Mouse (Mus musculus): Measurements from ENCODE around the gene Kansl1. TPM values are rescaled to one million over a fixed set of nuclear protein-coding genes. Genes with fewer than 3 reads are reported as not detected.
A peak's percentile ranks its signal among the peaks of the same experiment; 100 is the strongest.

Gene Kansl1
- polyA plus RNA-seq, 1 experiment from 2014 or later, result 52.2 TPM

- CTCF ChIA-PET, result no interaction called here
- POLR2A ChIA-PET, result no interaction called here
- TF ChIP-seq CTCF (IDR thresholded peaks at IDR 0.05), result no peak
These were observed 92.4 kb downstream of the Kansl1 start for GRCm38 (mm10) chr11:104376291-104376690.

GRCm38 (mm10) chr11:104367486-104368190 is 101.0 kb downstream of the Kansl1 start:
- ATAC-seq (no peak), DNase-seq (ENCODE audit: low read depth, low spot score) (no peak)
- POLR2A ChIA-PET, result interaction anchor here (0.6 to 1.2 kb wide), 3 partner anchors 10 to 271 kb away, joined by 3 to 4 read pairs (median 4); no protein-coding TSS in a partner anchor
- CTCF ChIA-PET, result interaction anchor here (1.2 to 2.5 kb wide), 2 partner anchors 10 to 22 kb away, joined by 3 to 8 read pairs; no protein-coding TSS in a partner anchor
- in situ Hi-C loops (cut with MboI; ENCODE audit: low pct_unique_long_range_greater_than_20kb), result no loop called here
- no peaks in the 10 kb centered on the region for H3K27me3 ChIP-seq
- no peak for TF ChIP-seq CTCF (IDR thresholded peaks at IDR 0.05)

More at GRCm38 (mm10) chr11:104376291-104376690, 92.4 kb downstream of the Kansl1 start:
- H3K27me3 ChIP-seq, result no peaks in the 10 kb centered on the region
- ATAC-seq (no peak), DNase-seq (ENCODE audit: low read depth, low spot score) (no peak)
- in situ Hi-C loops (cut with MboI; ENCODE audit: low pct_unique_long_range_greater_than_20kb), result no loop called here

- ChIA-PET CTCF (interaction anchor here (1.2 to 2.0 kb wide), 4 partner anchors 10 to 35 kb away, joined by 3 to 5 read pairs (median 4); no protein-coding TSS in a partner anchor), POLR2A (interaction anchor here (0.7 kb wide), 1 partner anchor 87 kb away, joined by 5 read pairs; no protein-coding TSS in a partner anchor)
- TF ChIP-seq CTCF (IDR thresholded peaks at IDR 0.05), result no peak
- no peak for DNase-seq (ENCODE audit: low read depth, low spot score)
- H3K27me3 ChIP-seq, result no peaks in the 10 kb centered on the region
- peak; percentile 26 for ATAC-seq
- in situ Hi-C loops (cut with MboI; ENCODE audit: low pct_unique_long_range_greater_than_20kb), result no loop called here
These were observed 104.6 kb downstream of the Kansl1 start for GRCm38 (mm10) chr11:104363823-104364600.

- DNase-seq (ENCODE audit: low read depth, low spot score), result no peak
- CTCF ChIA-PET, result interaction anchor here (2.0 kb wide), 1 partner anchor 15 kb away, joined by 4 read pairs; no protein-coding TSS in a partner anchor
- POLR2A ChIA-PET, result no interaction called here
- no peak for ATAC-seq
- no peaks in the 10 kb centered on the region for H3K27me3 ChIP-seq
- in situ Hi-C loops (cut with MboI; ENCODE audit: low pct_unique_long_range_greater_than_20kb), result no loop called here
- TF ChIP-seq CTCF (IDR thresholded peaks at IDR 0.05), result no peak
These were observed 106.0 kb downstream of the Kansl1 start for GRCm38 (mm10) chr11:104362704-104363103.

- peak; percentile 55 for DNase-seq (ENCODE audit: low read depth, low spot score)
- H3K27me3 ChIP-seq, result no peaks in the 10 kb centered on the region
- in situ Hi-C loops (cut with MboI; ENCODE audit: low pct_unique_long_range_greater_than_20kb), result no loop called here
- CTCF ChIA-PET, result interaction anchor here (0.9 to 1.2 kb wide), 2 partner anchors 17 to 35 kb away, joined by 3 to 4 read pairs; no protein-coding TSS in a partner anchor
- no peak for TF ChIP-seq CTCF (IDR thresholded peaks at IDR 0.05)
- POLR2A ChIA-PET, result no interaction called here
- peak; percentile 54 for ATAC-seq
These were observed 106.9 kb downstream of the Kansl1 start for GRCm38 (mm10) chr11:104361790-104362189.

GRCm38 (mm10) chr11:104346931-104347330 is 121.7 kb downstream of the Kansl1 start:
- no peaks in the 10 kb centered on the region for H3K27me3 ChIP-seq
- peak; percentile 61 for TF ChIP-seq CTCF (IDR thresholded peaks at IDR 0.05)
- ChIA-PET CTCF (interaction anchor here (0.7 to 1.8 kb wide), 7 partner anchors 9 to 155 kb away, joined by 3 to 7 read pairs (median 4); no protein-coding TSS in a partner anchor), POLR2A (interaction anchor here (0.7 to 0.9 kb wide), 2 partner anchors 14 to 95 kb away, joined by 3 to 4 read pairs; no protein-coding TSS in a partner anchor)
- ATAC-seq (no peak), DNase-seq (ENCODE audit: low read depth, low spot score) (no peak)
- in situ Hi-C loops (cut with MboI; ENCODE audit: low pct_unique_long_range_greater_than_20kb), result no loop called here

DNA sequence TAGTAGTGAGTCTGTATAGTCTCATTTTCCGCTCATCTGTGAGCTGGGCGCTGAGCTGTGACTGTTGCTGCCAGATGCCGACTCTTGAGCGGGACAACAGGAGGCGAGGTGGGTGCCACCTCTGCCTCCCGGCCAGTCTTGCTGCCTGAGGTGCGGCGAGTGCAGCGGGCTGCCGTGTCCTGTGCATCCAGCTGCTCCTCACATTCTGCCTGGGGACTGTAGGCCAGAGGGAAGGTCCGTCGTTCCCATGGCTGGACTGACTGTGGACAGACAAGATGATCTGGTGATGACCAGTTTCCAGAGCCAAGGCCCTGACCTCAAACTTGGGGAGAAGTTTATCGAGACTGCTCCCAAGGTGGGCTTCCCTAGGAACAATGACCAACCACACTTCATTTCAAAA is 133.7 kb downstream of the Kansl1 start:
- no peak for ATAC-seq
- no peak for TF ChIP-seq CTCF (IDR thresholded peaks at IDR 0.05)

DNA sequence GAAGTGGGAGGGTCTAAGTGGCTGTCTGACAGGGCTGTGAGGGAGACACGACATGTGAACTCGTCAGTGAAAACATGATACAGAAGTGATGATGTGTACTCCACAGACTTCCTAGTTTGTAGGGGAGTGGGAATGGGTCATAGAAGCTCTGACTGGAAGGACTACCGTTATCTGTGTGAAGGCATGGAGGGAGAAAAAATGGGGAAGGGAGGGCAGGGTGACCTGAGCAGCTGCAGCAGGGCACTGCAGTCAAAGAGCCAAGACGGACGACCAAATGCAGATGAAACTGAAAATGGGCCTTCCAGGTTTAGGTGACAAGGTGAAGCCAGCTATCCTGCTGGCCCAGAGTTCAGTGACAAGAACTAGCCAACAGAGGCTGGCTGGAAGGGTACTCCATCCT is 134.5 kb downstream of the Kansl1 start:
- CTCF ChIA-PET, result interaction anchor here (0.9 kb wide), 1 partner anchor 9 kb away, joined by 3 read pairs; no protein-coding TSS in a partner anchor
- no peak for TF ChIP-seq CTCF (IDR thresholded peaks at IDR 0.05)
- H3K27me3 ChIP-seq, result no peaks in the 10 kb centered on the region
- POLR2A ChIA-PET, result no interaction called here
- ATAC-seq, result no peak
- in situ Hi-C loops (cut with MboI; ENCODE audit: low pct_unique_long_range_greater_than_20kb), result no loop called here
- DNase-seq (ENCODE audit: low read depth, low spot score), result no peak

More for the DNA sequence above, 133.7 kb downstream of the Kansl1 start:
- ChIA-PET POLR2A (no interaction called here), CTCF (interaction anchor here (0.7 to 0.9 kb wide), 2 partner anchors 8 to 10 kb away, joined by 3 read pairs; no protein-coding TSS in a partner anchor)
- in situ Hi-C loops (cut with MboI; ENCODE audit: low pct_unique_long_range_greater_than_20kb), result no loop called here
- no peaks in the 10 kb centered on the region for H3K27me3 ChIP-seq
- DNase-seq (ENCODE audit: low read depth, low spot score), result no peak

GRCm38 (mm10) chr11:104332105-104332504 is 136.6 kb downstream of the Kansl1 start:
- POLR2A ChIA-PET, result no interaction called here
- in situ Hi-C loops (cut with MboI; ENCODE audit: low pct_unique_long_range_greater_than_20kb), result no loop called here
- ATAC-seq (no peak), DNase-seq (ENCODE audit: low read depth, low spot score) (no peak)
- H3K27me3 ChIP-seq, result no peaks in the 10 kb centered on the region
- no peak for TF ChIP-seq CTCF (IDR thresholded peaks at IDR 0.05)
- CTCF ChIA-PET, result interaction anchor here (0.7 to 1.5 kb wide), 4 partner anchors 10 to 124 kb away, joined by 3 to 4 read pairs (median 4); no protein-coding TSS in a partner anchor

- in situ Hi-C loops (cut with MboI; ENCODE audit: low pct_unique_long_range_greater_than_20kb), result no loop called here
These were observed 137.5 kb downstream of the Kansl1 start for GRCm38 (mm10) chr11:104331208-104331607.

More at GRCm38 (mm10) chr11:104331208-104331607, 137.5 kb downstream of the Kansl1 start:
- CTCF ChIA-PET, result interaction anchor here (0.7 to 1.5 kb wide), 4 partner anchors 10 to 125 kb away, joined by 3 to 4 read pairs (median 3); no protein-coding TSS in a partner anchor
- DNase-seq (ENCODE audit: low read depth, low spot score) (no peak), ATAC-seq (no peak)
- POLR2A ChIA-PET, result no interaction called here
- no peak for TF ChIP-seq CTCF (IDR thresholded peaks at IDR 0.05)
- H3K27me3 ChIP-seq, result no peaks in the 10 kb centered on the region

Data from Patski (cell line).